Comparison of ENCODE assay signal across 22 mouse cellular contexts in the genomic region with DNA sequence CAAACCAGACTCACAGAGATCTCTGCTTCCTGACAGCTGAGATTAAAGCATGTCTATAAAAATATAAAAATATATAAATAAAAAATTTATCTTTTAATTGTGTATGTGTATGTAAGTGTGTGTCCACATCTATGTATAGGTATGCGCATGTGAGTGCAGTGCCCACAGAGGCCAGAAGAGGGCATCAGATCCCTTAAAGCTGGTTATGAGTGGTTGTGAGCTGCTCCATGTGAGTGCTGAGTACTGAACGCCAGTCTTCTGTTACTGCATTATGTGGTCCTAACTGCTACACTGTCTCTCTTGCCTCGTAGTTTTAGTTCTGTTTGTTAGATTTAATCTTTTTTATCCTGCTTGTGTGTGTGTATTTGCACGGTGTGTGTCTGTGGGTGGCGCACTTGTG. TPM values are rescaled to one million over a fixed set of nuclear protein-coding genes. Genes with fewer than 3 reads are reported as not detected.
A peak's percentile ranks its signal among the peaks of the same experiment; 100 is the strongest.
DNase-seq lines count a peak whose midpoint lies in the region; ATAC-seq and TF ChIP-seq lines count a peak whose summit lies in the region.
"Had no signal": no experiment of that assay in that cellular context is flagged by ENCODE, and none has a peak within 500 bp of the region (broad histone marks: within the 10 kb centered on the region; RNA-seq: fewer than 3 reads in every experiment).

No protein-coding gene starts in this region.

- no peaks in the 10 kb centered on the region for H3K4me1 ChIP-seq in lung, postnatal 0 days (ENCODE audit: insufficient read depth, low read depth, low read length)
- peaks cover 57% of the 10 kb centered on the region for H3K4me1 ChIP-seq in E14TG2a.4 (replicated peaks; ENCODE audit: low read depth, low read length)
- H3K4me1 ChIP-seq in bone marrow, adult 2 months (ENCODE audit: control insufficient read depth, insufficient read depth, low read length) = peaks cover 2% of the 10 kb centered on the region; the same call in 1 of the 2 replicates
- H3K4me1 ChIP-seq: neural tube, embryonic 12.5 days had no signal

- no peak for ATAC-seq in lung, postnatal 0 days
- no peak for ATAC-seq in erythroid progenitor cell, adult 5-6 weeks (replicated peaks; ENCODE audit: low FRiP score, poor library complexity, severe bottlenecking)
- ATAC-seq: intestine, embryonic 16.5 days; midbrain, embryonic 16.5 days had no signal

- TF ChIP-seq CTCF in gastrocnemius, adult 2 months (IDR thresholded peaks at IDR 0.05) = peak; percentile 24; the same call in 1 of the 2 replicates
- peak; percentile 24; the same call in 1 of the 2 replicates for TF ChIP-seq CTCF in lung, postnatal 0 days (IDR thresholded peaks at IDR 0.05)
- peak; percentile 31 for TF ChIP-seq CTCF in E14TG2a.4 (conservative IDR thresholded peaks at IDR 0.05; ENCODE audit: low read length)
- peak; percentile 17; the same call in 1 of the 2 replicates for TF ChIP-seq CTCF in bone marrow, adult 2 months (IDR thresholded peaks at IDR 0.05; ENCODE audit: control insufficient read depth, insufficient read depth, low read length)

- no peak for TF ChIP-seq POLR2A in bone marrow, adult 2 months (IDR thresholded peaks at IDR 0.05; ENCODE audit: borderline replicate concordance, control insufficient read depth, low read depth, low read length)

- no peak for TF ChIP-seq EP300 in lung, postnatal 0 days (IDR thresholded peaks at IDR 0.05)

- WGBS in lung, postnatal 0 days = 93% methylated on average over 5 of the region's 5 CpGs
- WGBS in bone marrow, adult 2 months = 95% methylated on average over 5 of the region's 5 CpGs

- no peaks in the 10 kb centered on the region for H3K9me3 ChIP-seq in lung, postnatal 0 days (ENCODE audit: low read length)
- H3K9me3 ChIP-seq in E14TG2a.4 (ENCODE audit: low read length) = peaks cover 3% of the 10 kb centered on the region; the same call in 1 of the 2 replicates
- H3K9me3 ChIP-seq: hindbrain, embryonic 10.5 days; liver, embryonic 15.5 days; neural tube, embryonic 12.5 days had no signal

- no peak overlapping the region for H3K9ac ChIP-seq in lung, postnatal 0 days (replicated peaks; ENCODE audit: low read depth)
- H3K9ac ChIP-seq: liver, embryonic 15.5 days; neural tube, embryonic 12.5 days had no signal

- no peaks in the 10 kb centered on the region for H3K36me3 ChIP-seq in lung, postnatal 0 days (ENCODE audit: insufficient read depth, low read length)
- no peaks in the 10 kb centered on the region for H3K36me3 ChIP-seq in E14TG2a.4 (ENCODE audit: insufficient read depth, low read length)
- H3K36me3 ChIP-seq: hindbrain, embryonic 10.5 days; liver, embryonic 15.5 days; neural tube, embryonic 12.5 days had no signal

- intact Hi-C loops in gastrocnemius, adult 2 months (cut with DNase I) = loop anchor here (2.0 kb wide), 1 partner anchor 104 kb away; no protein-coding TSS in a partner anchor
- intact Hi-C loops in gastrocnemius, postnatal 36 days (cut with DNase I) = no loop called here

- no peak for DNase-seq in gastrocnemius, adult 2 months
- DNase-seq in gastrocnemius, postnatal 36 days = no peak
- no peak for DNase-seq in lung, postnatal 0 days (ENCODE audit: low spot score)
- DNase-seq in lung, adult 18-20 months = no peak
- no peak for DNase-seq in frontal cortex, adult 2 months (ENCODE audit: extremely low spot score in 1 of 2, low spot score in 1 of 2)
- DNase-seq: cerebellum, postnatal 36 days; right cerebral cortex, postnatal 25 days; thymus, postnatal 36 days had no signal

- no peak overlapping the region for H3K4me3 ChIP-seq in gastrocnemius, adult 2 months
- H3K4me3 ChIP-seq in lung, postnatal 0 days (ENCODE audit: low read depth, low read length) = no peak overlapping the region
- no peak overlapping the region for H3K4me3 ChIP-seq in E14TG2a.4 (replicated peaks; ENCODE audit: low read length)
- no peak overlapping the region for H3K4me3 ChIP-seq in bone marrow, adult 2 months (replicated peaks; ENCODE audit: control insufficient read depth, low read depth, low read length)
- H3K4me3 ChIP-seq: hindbrain, embryonic 10.5 days; liver, embryonic 15.5 days; neural tube, embryonic 12.5 days had no signal

- H3K27ac ChIP-seq in gastrocnemius, adult 2 months = peak overlapping the region; percentile 46
- no peak overlapping the region for H3K27ac ChIP-seq in lung, postnatal 0 days (ENCODE audit: low read length)
- no peak overlapping the region for H3K27ac ChIP-seq in bone marrow, adult 2 months (ENCODE audit: control insufficient read depth, insufficient read depth, low read depth, low read length, poor library complexity)
- H3K27ac ChIP-seq: hindbrain, embryonic 10.5 days; liver, embryonic 15.5 days; macrophage; neural tube, embryonic 12.5 days had no signal

- H3K27me3 ChIP-seq in lung, postnatal 0 days (replicated peaks; ENCODE audit: insufficient read depth, low read length) = no peaks in the 10 kb centered on the region
- H3K27me3 ChIP-seq in E14TG2a.4 (ENCODE audit: insufficient read depth, low read length) = no peaks in the 10 kb centered on the region
- H3K27me3 ChIP-seq: liver, embryonic 15.5 days; neural tube, embryonic 12.5 days had no signal

- no peak overlapping the region for H3K4me2 ChIP-seq in lung, postnatal 0 days (replicated peaks; ENCODE audit: low read depth, low read length)
- H3K4me2 ChIP-seq: liver, embryonic 15.5 days; neural tube, embryonic 12.5 days had no signal

RNA-seq across cellular contexts. Expression of gene Gstp2, which starts 5.2 kb away (rescaled TPM):
- total RNA-seq in gastrocnemius, adult 2 months (2021) = 100 to 1,000 TPM; 169 to 183 TPM
- total RNA-seq in gastrocnemius, postnatal 36 days (2021) = 100 to 1,000 TPM; 148 to 162 TPM
- polyA plus RNA-seq in lung, postnatal 0 days (2015; fragmentation: Nextera tagmentation; extraction: Ambion mirVana) = 6.3 and 7.3 TPM in 2 replicates
- polyA plus RNA-seq in bone marrow, adult 2 months (2011; ENCODE audit: insufficient read depth, insufficient read length, low replicate concordance, missing spikeins) = 21.6 TPM in 1 of 2 replicates, not detected in the other
- total RNA-seq in erythroid progenitor cell, adult 5-6 weeks (2015; ENCODE audit: low replicate concordance) = 3.2 TPM in 1 of 2 replicates, not detected in the other
- 3.2 TPM in 1 of 2 replicates, not detected in the other for total RNA-seq in erythroid progenitor cell, adult 5-6 weeks (2017; ENCODE audit: low replicate concordance)
- 5.1 and 14.7 TPM in 2 replicates for polyA plus RNA-seq in frontal cortex, adult 2 months (2012; rRNA removed)
- polyA plus RNA-seq: macrophage had no signal

RNA-seq across cellular contexts. Expression of gene Gstp3, which starts 8.4 kb away (rescaled TPM):
- not detected for total RNA-seq in gastrocnemius, adult 2 months (2021)
- not detected for total RNA-seq in gastrocnemius, postnatal 36 days (2021)
- polyA plus RNA-seq in lung, postnatal 0 days (2015; fragmentation: Nextera tagmentation; extraction: Ambion mirVana) = 6.5 and 6.9 TPM in 2 replicates
- 13.5 and 18.0 TPM in 2 replicates for polyA plus RNA-seq in bone marrow, adult 2 months (2011; ENCODE audit: insufficient read depth, insufficient read length, low replicate concordance, missing spikeins)
- 8.8 and 15.9 TPM in 2 replicates for total RNA-seq in erythroid progenitor cell, adult 5-6 weeks (2015; ENCODE audit: low replicate concordance)
- total RNA-seq in erythroid progenitor cell, adult 5-6 weeks (2017; ENCODE audit: low replicate concordance) = 16.8 and 19.8 TPM in 2 replicates
- polyA plus RNA-seq in frontal cortex, adult 2 months (2012; rRNA removed) = not detected in 2 replicates
- total RNA-seq: layer of hippocampus, postnatal 10 days; left cerebral cortex, postnatal 25 days had no signal
- polyA plus RNA-seq: embryonic facial prominence, embryonic 11.5 days; heart, embryonic 14.5 days; hindbrain, embryonic 10.5 days; macrophage; midbrain, embryonic 16.5 days; neural tube, embryonic 12.5 days had no signal

RNA-seq across cellular contexts. Expression of gene Gstp1, which starts 13.2 kb away (rescaled TPM):
- 100 to 1,000 TPM; 386 to 408 TPM for total RNA-seq in gastrocnemius, adult 2 months (2021)
- 100 to 1,000 TPM; 344 to 368 TPM for total RNA-seq in gastrocnemius, postnatal 36 days (2021)
- polyA plus RNA-seq in lung, postnatal 0 days (2015; fragmentation: Nextera tagmentation; extraction: Ambion mirVana) = 273 and 288 TPM in 2 replicates
- polyA plus RNA-seq in bone marrow, adult 2 months (2011; ENCODE audit: insufficient read depth, insufficient read length, low replicate concordance, missing spikeins) = 125 and 187 TPM in 2 replicates
- total RNA-seq in erythroid progenitor cell, adult 5-6 weeks (2015; ENCODE audit: low replicate concordance) = 115 and 185 TPM in 2 replicates
- total RNA-seq in erythroid progenitor cell, adult 5-6 weeks (2017; ENCODE audit: low replicate concordance) = 22.8 and 23.9 TPM in 2 replicates
- polyA plus RNA-seq in frontal cortex, adult 2 months (2012; rRNA removed) = 454 and 506 TPM in 2 replicates

RNA-seq across cellular contexts. Expression of gene Cabp2, which starts 30.4 kb away (rescaled TPM):
- total RNA-seq in gastrocnemius, adult 2 months (2021) = not detected
- not detected for total RNA-seq in gastrocnemius, postnatal 36 days (2021)
- polyA plus RNA-seq in lung, postnatal 0 days (2015; fragmentation: Nextera tagmentation; extraction: Ambion mirVana) = not detected in 2 replicates
- not detected in 2 replicates for polyA plus RNA-seq in bone marrow, adult 2 months (2011; ENCODE audit: insufficient read depth, insufficient read length, low replicate concordance, missing spikeins)
- not detected in 2 replicates for total RNA-seq in erythroid progenitor cell, adult 5-6 weeks (2015; ENCODE audit: low replicate concordance)
- total RNA-seq in erythroid progenitor cell, adult 5-6 weeks (2017; ENCODE audit: low replicate concordance) = not detected in 2 replicates
- not detected in 2 replicates for polyA plus RNA-seq in frontal cortex, adult 2 months (2012; rRNA removed)
- total RNA-seq: gastrocnemius, postnatal 4 days; layer of hippocampus, postnatal 10 days; left cerebral cortex, postnatal 25 days had no signal
- polyA plus RNA-seq: embryonic facial prominence, embryonic 11.5 days; heart, embryonic 14.5 days; hindbrain, embryonic 10.5 days; macrophage; midbrain, embryonic 16.5 days; neural tube, embryonic 12.5 days had no signal

RNA-seq across cellular contexts. Expression of gene Ndufv1, which starts 38.4 kb away (rescaled TPM):
- 100 to 1,000 TPM; 399 to 553 TPM for total RNA-seq in gastrocnemius, adult 2 months (2021)
- 100 to 1,000 TPM; 417 to 445 TPM for total RNA-seq in gastrocnemius, postnatal 36 days (2021)
- polyA plus RNA-seq in lung, postnatal 0 days (2015; fragmentation: Nextera tagmentation; extraction: Ambion mirVana) = 130 and 152 TPM in 2 replicates
- polyA plus RNA-seq in bone marrow, adult 2 months (2011; ENCODE audit: insufficient read depth, insufficient read length, low replicate concordance, missing spikeins) = 61.7 and 118 TPM in 2 replicates
- 77.1 and 96.6 TPM in 2 replicates for total RNA-seq in erythroid progenitor cell, adult 5-6 weeks (2015; ENCODE audit: low replicate concordance)
- total RNA-seq in erythroid progenitor cell, adult 5-6 weeks (2017; ENCODE audit: low replicate concordance) = 161 and 207 TPM in 2 replicates
- polyA plus RNA-seq in frontal cortex, adult 2 months (2012; rRNA removed) = 248 and 270 TPM in 2 replicates

Comparison
In these comparisons a context has a peak if more than half of its experiments do, and no peak if none do; other contexts are left out.
1. RNA of gene Gstp2, which starts 5.2 kb away (total RNA-seq): 169 to 183 TPM in gastrocnemius, adult 2 months and 148 to 162 TPM in gastrocnemius, postnatal 36 days; 3.2 TPM in erythroid progenitor cell, adult 5-6 weeks; every median in the first group is over 10 times any median in the second.
2. RNA of gene Gstp3, which starts 8.4 kb away (total RNA-seq): 8.8 to 19.8 TPM in erythroid progenitor cell, adult 5-6 weeks; not detected in gastrocnemius, postnatal 36 days and not detected in gastrocnemius, adult 2 months; every median in the first group is over 4 times any median in the second.
3. Peak in every context shown above with its lines, with median percentiles within 50 percentile points of each other: CTCF ChIP-seq.